Mouse (Mus musculus): ENCODE data around the gene Klk4. TPM values are rescaled to one million over a fixed set of nuclear protein-coding genes. Genes with fewer than 3 reads are reported as not detected.

The Klk4 gene
- total RNA-seq, 2 experiments from 2014 or later = not detected

- peak; percentile 49 to 79 for DNase-seq (ENCODE audit: low spot score in 2 of 2)
Measured at GRCm38 (mm10) chr7:43919559-43920451, 38.8 kb downstream of the Klk4 start.

DNA sequence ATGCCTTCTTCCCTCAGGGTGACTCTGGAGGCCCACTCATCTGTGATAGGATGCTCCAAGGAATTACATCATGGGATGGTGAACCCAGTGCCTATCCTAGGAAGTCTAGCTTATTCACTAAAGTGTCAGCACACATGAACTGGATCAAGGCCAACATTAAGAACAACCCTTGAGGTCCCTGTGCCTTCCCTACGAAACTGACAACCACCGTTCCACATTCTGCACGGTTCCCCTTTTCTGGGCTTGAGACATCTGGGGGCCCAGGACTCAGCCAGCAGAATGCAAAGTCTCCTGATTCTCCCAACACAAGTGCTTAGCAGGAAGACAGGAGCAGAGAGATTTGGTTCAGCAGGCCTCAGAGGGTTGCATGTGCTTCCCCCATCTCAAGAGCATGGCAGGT, 39.6 kb downstream of the Klk4 start:
- DNase-seq (ENCODE audit: low spot score in 2 of 2) = no peak

GRCm38 (mm10) chr7:43921087-43921486, 40.1 kb downstream of the Klk4 start:
- DNase-seq (ENCODE audit: low spot score in 2 of 2) = no peak

- no peak for DNase-seq (ENCODE audit: low spot score in 2 of 2)
Measured at GRCm38 (mm10) chr7:43921941-43922340, 41.0 kb downstream of the Klk4 start.

DNA sequence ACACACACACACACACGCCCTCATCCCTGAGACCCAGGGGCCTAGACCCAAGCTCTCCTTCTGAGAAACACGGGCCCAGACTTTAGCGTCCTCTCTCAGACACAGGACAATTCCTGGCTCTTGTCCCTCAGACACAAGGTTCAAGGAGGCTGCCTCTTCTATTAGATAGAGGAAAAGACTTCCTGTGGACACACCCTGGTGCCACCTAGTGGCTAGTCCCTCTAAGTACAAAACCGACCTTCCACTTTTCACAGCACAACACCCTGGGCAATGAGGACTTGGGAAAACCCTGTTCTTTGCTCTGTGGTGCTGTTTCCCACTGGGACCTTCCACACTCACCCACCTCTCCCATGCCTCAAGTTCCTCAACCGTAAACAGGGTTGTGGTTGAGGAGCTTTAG, 45.0 kb downstream of the Klk4 start:
- DNase-seq (ENCODE audit: low spot score in 2 of 2) = peak in 1 of 2 experiments; percentile 23

DNA sequence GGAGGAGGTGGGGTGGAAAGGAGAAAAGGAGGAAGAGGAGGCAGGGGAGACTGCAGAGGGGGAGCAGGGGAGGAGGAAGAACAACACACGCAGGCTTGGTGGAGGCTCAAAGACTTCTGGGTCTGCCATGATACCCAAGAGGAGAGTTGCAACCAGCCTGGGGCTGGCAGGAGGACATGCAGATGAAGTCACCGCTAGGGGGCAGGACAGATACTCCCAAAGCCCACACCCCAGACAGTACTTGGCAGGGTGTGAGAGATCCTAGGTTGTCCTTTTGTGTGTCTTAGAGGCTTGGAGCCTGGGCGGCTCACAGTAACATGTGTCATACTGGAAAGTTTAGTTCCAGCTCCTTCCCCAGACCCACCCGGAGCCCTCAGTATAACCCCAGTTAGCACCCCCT, 47.6 kb downstream of the Klk4 start:
- DNase-seq (ENCODE audit: low spot score in 2 of 2) = peak in 1 of 2 experiments; percentile 38

- DNase-seq (ENCODE audit: low spot score in 2 of 2) = no peak
Measured at GRCm38 (mm10) chr7:43932337-43932736, 51.4 kb downstream of the Klk4 start.

- DNase-seq (ENCODE audit: low spot score in 2 of 2) = no peak
Measured at GRCm38 (mm10) chr7:43933440-43933839, 52.5 kb downstream of the Klk4 start, which contains the start of gene Klk15. TSS of gene Klk15 (plus strand) at chr7:43933740.

DNA sequence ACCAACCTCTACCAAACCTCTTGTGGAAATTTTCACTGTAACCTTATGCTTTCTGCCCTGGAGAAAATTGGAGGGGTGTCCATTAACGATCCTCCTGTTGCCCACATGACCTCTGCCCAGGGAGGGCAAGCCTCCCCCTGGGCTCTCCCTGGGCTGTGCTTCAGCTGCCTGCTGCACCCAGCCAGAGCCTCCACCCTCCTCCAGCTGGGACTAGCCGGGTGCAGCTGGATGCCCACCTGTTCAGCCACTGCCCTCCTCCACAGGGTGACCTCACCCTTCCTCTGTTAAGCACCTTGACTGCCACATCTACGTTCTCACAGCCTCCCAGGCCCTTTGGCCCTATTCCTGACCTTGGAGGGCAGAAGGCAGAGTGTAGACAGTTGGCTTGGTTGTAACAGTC, 53.8 kb downstream of the Klk4 start:
- no peak for DNase-seq (ENCODE audit: low spot score in 2 of 2)

Other genes with a start within 250 kb of the Klk4 start
- under 1 TPM in 1 of 2 experiments, not detected in 1; 0.15 TPM for gene Ceacam18, start 246.5 kb upstream of the Klk4 start, total RNA-seq (2021)
- gene Siglece, start 221.0 kb upstream of the Klk4 start, total RNA-seq (2021) = 1 to 10 TPM; 1.2 to 1.5 TPM
- gene Ctu1, start 209.1 kb upstream of the Klk4 start, total RNA-seq (2021) = 10 to 100 TPM; 10.5 to 10.6 TPM
- not detected for gene Klk14, start 190.7 kb upstream of the Klk4 start, total RNA-seq (2021)
- gene Klk13, start 168.6 kb upstream of the Klk4 start, total RNA-seq (2021) = not detected
- gene Klk12, start 112.3 kb upstream of the Klk4 start, total RNA-seq (2021) = not detected
- not detected for gene Klk11, start 106.6 kb upstream of the Klk4 start, total RNA-seq (2021)
- gene Klk10, start 100.1 kb upstream of the Klk4 start, total RNA-seq (2021) = 1 to 10 TPM; 1.2 to 1.5 TPM
- gene Klk9, start 89.3 kb upstream of the Klk4 start, total RNA-seq (2021) = not detected
- gene Klk8, start 83.6 kb upstream of the Klk4 start, total RNA-seq (2021) = 10 to 100 TPM; 22.3 to 27.7 TPM
- gene Klk7, start 69.9 kb upstream of the Klk4 start, total RNA-seq (2021) = under 1 TPM; 0.32 to 0.33 TPM
- 1 to 10 TPM in 1 of 2 experiments, under 1 TPM in 1; 0.89 to 1.0 TPM for gene Klk6, start 56.7 kb upstream of the Klk4 start, total RNA-seq (2021)
- not detected for gene Klk5, start 39.2 kb upstream of the Klk4 start, total RNA-seq (2021)
- not detected for gene Klk15, start 52.6 kb downstream of the Klk4 start, total RNA-seq (2021)
- not detected for gene Klk1b8, start 69.5 kb downstream of the Klk4 start, total RNA-seq (2021)
- not detected for gene Klk1b1, start 85.6 kb downstream of the Klk4 start, total RNA-seq (2021)
- gene Klk1b9, start 94.9 kb downstream of the Klk4 start, total RNA-seq (2021) = not detected
- gene Klk1b11, start 114.7 kb downstream of the Klk4 start, total RNA-seq (2021) = not detected
- not detected for gene Klk1b26, start 131.0 kb downstream of the Klk4 start, total RNA-seq (2021)
- not detected for gene Klk1b27, start 171.1 kb downstream of the Klk4 start, total RNA-seq (2021)
- not detected for gene Klk1b21, start 221.2 kb downstream of the Klk4 start, total RNA-seq (2021)
- gene Klk1b22, start 231.5 kb downstream of the Klk4 start, total RNA-seq (2021) = not detected